Mouse (Mus musculus): ENCODE measurements around the gene Phox2b. TPM values are rescaled to one million over a fixed set of nuclear protein-coding genes. Genes with fewer than 3 reads are reported as not detected.

Gene Phox2b
- total RNA-seq, 2 experiments from 2014 or later: not detected

DNA sequence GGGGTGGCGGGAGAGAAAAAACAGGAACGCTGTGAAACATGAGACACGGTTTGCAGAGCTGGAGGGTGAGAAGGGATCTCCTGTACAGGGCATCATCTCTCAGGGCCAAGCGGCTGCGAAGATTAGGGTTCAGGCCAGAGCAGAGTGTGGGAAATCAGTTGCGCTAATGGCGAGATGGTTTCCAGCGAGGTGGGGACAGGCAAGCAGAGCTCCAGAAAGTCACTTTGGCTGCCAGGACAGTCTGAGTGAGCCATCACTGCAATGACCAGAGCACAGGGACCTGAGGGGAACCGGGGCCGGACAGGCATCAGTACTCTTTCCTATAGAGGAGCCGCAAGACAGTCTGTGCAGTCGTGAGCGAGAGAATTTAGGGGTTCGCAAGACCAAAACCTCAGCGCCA, 3.9 kb downstream of the Phox2b start:
- ATAC-seq (replicated peaks; ENCODE audit: low FRiP score, low TSS enrichment, poor library complexity, severe bottlenecking): no peak

DNA sequence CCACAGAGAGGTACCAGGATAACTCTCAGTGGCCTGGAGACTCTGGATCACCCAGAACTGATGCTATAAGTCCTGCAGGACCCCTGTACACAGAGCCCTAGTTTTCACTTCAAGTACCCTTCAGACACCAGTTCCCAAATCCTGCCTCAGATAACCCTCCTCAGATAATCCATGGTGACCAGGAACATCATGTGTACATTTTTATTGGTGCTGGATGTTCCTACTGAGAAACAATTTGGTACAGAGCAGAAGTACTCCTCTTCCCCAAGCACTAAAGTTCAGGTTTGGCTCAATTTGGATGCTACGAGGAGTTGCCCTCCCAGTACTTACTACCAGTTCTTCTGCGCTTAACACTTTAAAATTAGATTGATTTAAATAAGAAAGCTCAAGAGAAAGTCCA, 5.1 kb downstream of the Phox2b start:
- no peak for ATAC-seq (replicated peaks; ENCODE audit: low FRiP score, low TSS enrichment, poor library complexity, severe bottlenecking)

DNA sequence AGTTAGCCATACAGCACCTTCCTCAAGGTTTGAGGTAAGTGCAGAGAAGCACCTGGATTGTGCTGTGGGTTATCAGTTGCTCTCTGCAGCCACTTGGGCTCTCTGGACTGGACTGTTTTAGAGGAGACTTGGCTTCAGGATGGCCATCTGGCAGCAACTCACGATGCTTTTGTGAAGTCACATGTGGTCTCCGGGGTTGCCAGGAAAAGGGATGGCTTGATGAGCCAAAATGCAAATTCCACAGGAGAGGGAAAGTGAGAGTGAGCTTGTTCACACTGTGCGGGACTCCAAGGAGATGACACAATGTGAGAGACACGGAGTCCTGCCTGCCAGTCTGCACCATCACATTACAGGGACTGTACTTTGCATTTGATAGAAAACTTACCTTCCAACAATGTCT, 7.3 kb downstream of the Phox2b start:
- no peak for ATAC-seq (replicated peaks; ENCODE audit: low FRiP score, low TSS enrichment, poor library complexity, severe bottlenecking)

DNA sequence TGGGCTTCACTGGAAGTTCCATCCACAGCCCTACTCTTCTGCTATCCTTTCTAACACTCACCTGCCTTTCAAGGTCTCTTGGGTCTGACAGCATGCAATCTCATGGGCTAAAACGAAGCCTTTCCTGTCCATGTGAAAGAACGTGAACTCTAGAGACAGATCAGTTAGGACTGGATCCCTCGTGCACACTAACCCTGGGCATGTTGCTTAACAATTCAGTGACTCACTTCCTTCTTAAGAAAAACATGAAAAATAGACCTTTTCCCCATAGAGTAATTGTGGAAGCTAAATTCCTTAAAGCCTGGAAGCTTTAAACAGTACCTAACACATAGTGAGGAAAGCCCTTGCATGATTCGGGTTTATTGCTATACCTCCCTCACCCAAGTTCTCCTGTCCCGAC, 8.2 kb downstream of the Phox2b start:
- ATAC-seq (replicated peaks; ENCODE audit: low FRiP score, low TSS enrichment, poor library complexity, severe bottlenecking): no peak

DNA sequence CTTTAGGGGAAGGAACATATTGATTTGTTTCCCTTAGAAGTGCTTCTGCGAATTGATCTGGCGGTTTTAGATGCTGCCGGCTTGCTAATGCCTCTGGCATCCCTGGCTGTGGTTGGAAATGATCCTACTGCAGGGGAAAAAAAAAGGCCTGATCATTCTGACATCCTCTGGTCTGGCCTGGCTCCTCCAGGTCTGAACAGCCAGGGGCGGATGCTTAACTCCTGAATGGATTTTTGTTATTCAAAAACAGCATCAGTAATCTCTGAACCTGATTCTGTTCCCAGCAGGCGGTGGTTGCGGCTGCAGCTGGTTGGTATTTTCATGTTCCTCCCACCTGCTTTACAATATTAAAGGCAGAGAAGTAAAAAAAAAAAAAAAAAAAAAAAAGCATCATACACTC, 16.0 kb downstream of the Phox2b start:
- no peak for ATAC-seq (replicated peaks; ENCODE audit: low FRiP score, low TSS enrichment, poor library complexity, severe bottlenecking)

DNA sequence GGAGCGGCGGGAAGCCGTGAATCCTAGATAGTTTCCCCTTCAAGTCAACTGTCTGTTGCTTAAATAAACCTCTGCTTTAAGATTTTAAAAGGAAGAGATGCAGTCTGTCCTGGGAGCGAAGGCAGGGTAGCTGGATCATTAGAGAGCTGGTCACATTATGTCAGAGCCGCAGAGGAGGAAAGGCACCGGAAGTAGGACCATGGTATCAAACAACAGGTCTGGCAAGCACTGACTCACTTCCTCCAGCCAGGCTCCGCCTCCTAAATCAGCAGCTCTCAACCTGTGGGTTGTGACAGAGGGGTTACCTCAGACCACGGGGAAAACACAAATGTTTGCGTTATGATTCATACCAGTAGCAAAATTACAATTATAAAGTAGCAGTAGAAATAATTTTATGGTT, 35.5 kb downstream of the Phox2b start:
- no peak for ATAC-seq (replicated peaks; ENCODE audit: low FRiP score, low TSS enrichment, poor library complexity, severe bottlenecking)

- no peak for ATAC-seq (replicated peaks; ENCODE audit: low FRiP score, low TSS enrichment, poor library complexity, severe bottlenecking)
Observed at GRCm38 (mm10) chr5:67060519-67060918, 38.6 kb downstream of the Phox2b start.

DNA sequence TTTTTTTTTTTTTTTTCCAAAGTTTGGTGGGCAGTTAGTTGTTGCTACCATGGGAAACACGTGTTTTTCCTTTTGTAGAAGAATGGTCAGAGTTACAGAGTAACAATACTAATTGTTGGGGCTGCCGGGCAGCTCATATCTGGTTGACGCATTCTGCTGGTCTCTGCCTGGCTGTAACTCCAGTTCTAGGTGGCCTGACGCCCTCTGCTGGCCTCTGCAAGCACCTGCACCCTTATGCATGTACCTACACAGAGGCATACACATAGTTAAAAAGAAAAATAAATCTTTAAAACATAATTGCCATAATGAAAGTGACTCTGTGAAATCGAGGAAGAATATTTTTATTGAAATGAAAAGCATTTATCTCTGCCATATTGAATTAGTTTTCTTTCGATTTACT, 41.3 kb downstream of the Phox2b start:
- no peak for ATAC-seq (replicated peaks; ENCODE audit: low FRiP score, low TSS enrichment, poor library complexity, severe bottlenecking)

- peak; percentile 70; the same call in 1 of the 2 replicates for ATAC-seq (replicated peaks; ENCODE audit: low FRiP score, low TSS enrichment, poor library complexity, severe bottlenecking)
Observed at GRCm38 (mm10) chr5:67048003-67048402, 51.1 kb downstream of the Phox2b start.

Other genes with a start within 250 kb of the Phox2b start
- 98.3 and 112 TPM in 2 replicates for gene Tmem33, start 161.3 kb upstream of the Phox2b start, total RNA-seq (2014; fragmentation: Nextera tagmentation)
- gene Tmem33, start 161.3 kb upstream of the Phox2b start, total RNA-seq (2017): 55.1 and 58.6 TPM in 2 replicates
- gene Slc30a9, start 207.7 kb upstream of the Phox2b start, total RNA-seq (2014; fragmentation: Nextera tagmentation): 30.2 and 39.0 TPM in 2 replicates
- 32.5 and 41.3 TPM in 2 replicates for gene Slc30a9, start 207.7 kb upstream of the Phox2b start, total RNA-seq (2017)

Measured in megakaryocyte-erythroid progenitor cell, adult 5-6 weeks (primary cell).